Mouse (Mus musculus) kidney, postnatal 36 days (tissue): ENCODE data around the gene Gm5478.
"Not testable (repeated sequence)": the region's sequence is repeated elsewhere in the genome, so short reads cannot be mapped to it uniquely, and the experiment has no call there.

Source experiments
- DNase-seq, 2 experiments: peaks; one replicate each; pipeline ENCODE4 v3.0.0; 2021 to 2022; ENCODE audit warnings: mixed read lengths in 2 of 2

Gm5478 gene

DNA sequence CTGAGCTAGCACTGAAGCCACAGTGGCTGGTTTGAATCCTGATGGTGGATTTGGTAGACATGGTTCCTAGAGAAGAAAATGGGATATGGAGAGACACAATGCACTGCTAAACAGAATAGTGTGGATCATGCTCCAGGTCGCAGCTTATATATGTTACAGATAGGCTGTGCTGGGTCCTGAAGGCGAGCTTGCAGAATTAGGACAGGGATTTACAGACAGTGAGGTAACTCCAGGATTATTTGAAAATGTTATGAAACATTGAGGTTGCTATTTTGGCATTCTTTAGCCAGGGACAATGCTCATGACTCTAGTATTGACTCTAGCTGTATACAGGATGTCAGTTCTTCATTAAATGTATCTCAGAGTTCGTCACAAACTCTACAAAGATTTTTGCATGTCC is at the start of gene Gm5478:
Gene Gm5478 (minus strand): TSS at position 101 of the 400 bp plus-strand sequence.
- DNase-seq: no peak

DNA sequence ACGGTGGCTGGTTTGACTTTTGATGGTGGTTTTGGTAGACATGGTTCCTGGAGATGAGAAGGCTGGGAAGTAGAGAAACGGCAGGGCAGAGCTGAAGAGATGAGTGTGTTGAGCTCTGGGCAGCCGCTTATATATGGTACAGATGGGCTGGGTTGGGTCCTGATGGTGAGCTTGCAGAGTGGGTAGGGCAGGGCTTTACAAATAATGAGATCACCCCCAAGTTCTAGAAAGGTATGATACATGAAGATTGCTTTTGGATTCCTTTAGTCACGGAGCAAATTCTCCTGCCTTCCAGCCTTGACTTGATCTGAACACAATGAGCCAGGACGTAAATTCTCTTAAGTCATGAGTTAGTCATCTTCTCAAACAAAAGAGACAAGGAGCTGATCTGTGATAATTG is 47.0 kb upstream of the Gm5478 start, which contains the start of gene Krt6a:
Gene Krt6a (minus strand): TSS at position 101 of the 400 bp plus-strand sequence.
- no peak for DNase-seq

- not testable (repeated sequence) for DNase-seq
These were observed 43.3 kb upstream of the Gm5478 start for GRCm38 (mm10) chr15:101690460-101690859.

- no peak for DNase-seq
These were observed 41.0 kb upstream of the Gm5478 start for GRCm38 (mm10) chr15:101688161-101688560.

DNA sequence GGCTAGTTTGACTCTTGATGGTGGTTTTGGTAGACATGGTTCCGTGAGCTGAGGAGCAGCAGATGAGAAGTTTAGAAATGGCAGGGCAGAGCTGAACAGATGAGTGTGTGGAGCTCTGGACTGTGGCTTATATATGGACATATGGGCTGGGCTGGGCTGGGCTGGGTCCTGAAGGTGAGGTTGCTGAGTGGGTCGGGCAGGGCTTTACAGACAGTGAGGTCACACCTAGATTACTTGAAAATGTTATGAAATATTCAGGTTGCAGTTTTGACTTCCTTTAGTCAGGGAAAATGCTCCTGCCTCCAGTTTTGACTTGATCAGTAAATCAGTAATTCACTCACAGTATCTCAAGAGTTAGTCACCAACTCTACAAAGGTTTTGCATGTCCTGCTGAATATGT is 33.0 kb upstream of the Gm5478 start, which contains the start of gene Krt6b:
Gene Krt6b (minus strand): TSS at position 101 of the 400 bp plus-strand sequence.
- DNase-seq: no peak

- DNase-seq: no peak
These were observed 28.8 kb upstream of the Gm5478 start for GRCm38 (mm10) chr15:101675978-101676377.

- no peak for DNase-seq
These were observed 5.6 kb upstream of the Gm5478 start for GRCm38 (mm10) chr15:101652736-101653265.

DNA sequence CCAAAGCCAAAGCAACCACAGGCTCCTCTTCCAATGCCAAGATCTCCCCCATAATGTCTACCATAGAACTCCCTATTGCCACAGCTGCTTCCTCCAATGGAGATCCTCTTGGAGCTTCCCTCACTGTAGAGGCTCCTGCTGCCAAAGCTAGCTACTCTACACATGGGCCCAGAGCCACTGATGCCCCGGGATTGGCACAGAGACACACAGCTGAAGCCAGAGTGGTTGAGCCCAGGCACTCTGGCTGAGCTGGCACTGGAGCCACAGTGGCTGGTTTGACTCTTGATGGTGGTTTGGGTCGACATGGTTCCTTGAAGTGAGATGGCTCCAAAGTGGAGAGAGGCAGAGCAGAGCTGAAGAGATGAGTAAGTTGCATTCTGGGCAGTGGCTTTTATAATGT is 19.3 kb downstream of the Gm5478 start, which contains the start of gene Gm5414:
Gene Gm5414 (minus strand): TSS at position 305 of the 400 bp plus-strand sequence.
- no peak for DNase-seq

- no peak for DNase-seq
These were observed 48.1 kb downstream of the Gm5478 start for GRCm38 (mm10) chr15:101599123-101599522.
